Mouse (Mus musculus) midbrain, embryonic 14.5 days (tissue): ENCODE results near the gene Arpc4. TPM values are rescaled to one million over a fixed set of nuclear protein-coding genes. Genes with fewer than 3 reads are reported as not detected.

Experiments used
- ATAC-seq: fragments of 200-750 bp; cut with Nextera tagmentation; 2 replicates; pipeline ENCODE4 v1.8.0; 2017; ENCODE audit warnings: moderate number of reproducible peaks, moderate library complexity; ENCODE audit not compliant: low FRiP score, low TSS enrichment
- DNase-seq: peaks from one replicate; pipeline ENCODE4 v3.0.0-alpha.2; 2015
- H3K27ac ChIP-seq: fragments of 300-500 bp; sonication (generic); replicated peaks from 2 replicates; pipeline ENCODE4 v1.5.1; 2014; ENCODE audit warnings: mild to moderate bottlenecking, low read depth, low read length, moderate library complexity
- H3K27me3 ChIP-seq: fragments of 300-500 bp; sonication (generic); 2 replicates; pipeline ENCODE4 v1.6.1; 2014; ENCODE audit warnings: low read length, control low read depth, mixed read lengths; ENCODE audit not compliant: control insufficient read depth, insufficient read depth
- H3K36me3 ChIP-seq: fragments of 300-500 bp; sonication (generic); 2 replicates; pipeline ENCODE4 v1.6.1; 2014; ENCODE audit warnings: low read length, control low read depth; ENCODE audit not compliant: control insufficient read depth, insufficient read depth
- H3K4me1 ChIP-seq: fragments of 300-500 bp; sonication (generic); 2 replicates; pipeline ENCODE4 v1.6.1; 2014; ENCODE audit warnings: mild to moderate bottlenecking, antibody characterized with exemption, low read length, control low read depth; ENCODE audit not compliant: control insufficient read depth, insufficient read depth
- H3K4me2 ChIP-seq: fragments of 300-500 bp; sonication (generic); 2 replicates; pipeline ENCODE4 v1.6.1; 2014; ENCODE audit warnings: mild to moderate bottlenecking, low read length, moderate library complexity
- H3K4me3 ChIP-seq: fragments of 300-500 bp; sonication (generic); replicated peaks from 2 replicates; pipeline ENCODE4 v1.5.1; 2014; ENCODE audit warnings: low read depth, low read length
- H3K9ac ChIP-seq: fragments of 300-500 bp; sonication (generic); replicated peaks from 2 replicates; pipeline ENCODE4 v1.6.1; 2014; ENCODE audit warnings: mild to moderate bottlenecking, low read length, moderate library complexity
- H3K9me3 ChIP-seq: fragments of 300-500 bp; sonication (generic); 2 replicates; pipeline ENCODE4 v1.6.1; 2016; ENCODE audit warnings: low read length, control low read depth, mixed read lengths; ENCODE audit not compliant: control insufficient read depth
- WGBS: fragments of 180-500 bp; shearing (Covaris S2); extraction: QIAGEN DNeasy Blood & Tissue Kit; methylation state at CpG from one replicate; pipeline ENCODE4 v1.1.7; 2014; 5-methylcytosine and 5-hydroxymethylcytosine counted together
- polyA plus RNA-seq: library from polyadenylated mRNA; unstranded; fragments of >200 nt; fragmentation: Nextera tagmentation; extraction: Ambion mirVana; gene quantifications from 2 replicates; pipeline ENCODE4 v1.2.1, GENCODE M21; 2014

The Arpc4 gene
- polyA plus RNA-seq, 1 experiment from 2014 or later: 234 TPM

GRCm38 (mm10) chr6:113427397-113427796, 49.5 kb downstream of the Arpc4 start:
- Histone ChIP-seq H3K27ac (no peak overlapping the region), H3K4me3 (no peak overlapping the region), H3K4me1 (no peaks in the 10 kb centered on the region), H3K27me3 (no peaks in the 10 kb centered on the region), H3K9ac (no peak overlapping the region), H3K9me3 (no peaks in the 10 kb centered on the region), H3K36me3 (no peaks in the 10 kb centered on the region), H3K4me2 (no peak overlapping the region)
- WGBS: 65% methylated on average over 3 of the region's 3 CpGs
- DNase-seq (peak; percentile 23), ATAC-seq (no peak)

GRCm38 (mm10) chr6:113428006-113428405, 50.1 kb downstream of the Arpc4 start:
- no peak overlapping the region for H3K4me3 ChIP-seq
- no peak for ATAC-seq
- H3K4me2 ChIP-seq: no peak overlapping the region
- H3K9ac ChIP-seq: no peak overlapping the region
- DNase-seq: no peak
- no peak overlapping the region for H3K27ac ChIP-seq
- 91% methylated on average over 16 of the region's 16 CpGs for WGBS
- no peaks in the 10 kb centered on the region for H3K4me1 ChIP-seq
- no peaks in the 10 kb centered on the region for H3K27me3 ChIP-seq
- H3K36me3 ChIP-seq: no peaks in the 10 kb centered on the region
- H3K9me3 ChIP-seq: no peaks in the 10 kb centered on the region

- H3K4me1 ChIP-seq: no peaks in the 10 kb centered on the region
- H3K9me3 ChIP-seq: no peaks in the 10 kb centered on the region
- H3K36me3 ChIP-seq: no peaks in the 10 kb centered on the region
- no peak overlapping the region for H3K27ac ChIP-seq
- 88% methylated on average over 3 of the region's 3 CpGs for WGBS
- no peaks in the 10 kb centered on the region for H3K27me3 ChIP-seq
- ATAC-seq (no peak), DNase-seq (no peak)
- no peak overlapping the region for H3K4me3 ChIP-seq
- H3K9ac ChIP-seq: no peak overlapping the region
- no peak overlapping the region for H3K4me2 ChIP-seq
Observed at GRCm38 (mm10) chr6:113429965-113430364, 52.0 kb downstream of the Arpc4 start.

- H3K4me3 ChIP-seq: no peak overlapping the region
- no peaks in the 10 kb centered on the region for H3K9me3 ChIP-seq
- ATAC-seq: no peak
- no peak for DNase-seq
- no peak overlapping the region for H3K27ac ChIP-seq
- WGBS: 66% methylated on average over 3 of the region's 3 CpGs
- no peak overlapping the region for H3K9ac ChIP-seq
- H3K4me2 ChIP-seq: no peak overlapping the region
- no peaks in the 10 kb centered on the region for H3K4me1 ChIP-seq
- no peaks in the 10 kb centered on the region for H3K27me3 ChIP-seq
- no peaks in the 10 kb centered on the region for H3K36me3 ChIP-seq
Observed at GRCm38 (mm10) chr6:113430846-113431245, 52.9 kb downstream of the Arpc4 start.

- H3K4me2 ChIP-seq: no peak overlapping the region
- ATAC-seq (no peak), DNase-seq (no peak)
- no peaks in the 10 kb centered on the region for H3K36me3 ChIP-seq
- no peak overlapping the region for H3K9ac ChIP-seq
- no peaks in the 10 kb centered on the region for H3K27me3 ChIP-seq
- WGBS: 65% methylated on average over 3 of the region's 3 CpGs
- H3K27ac ChIP-seq: no peak overlapping the region
- no peaks in the 10 kb centered on the region for H3K9me3 ChIP-seq
- H3K4me3 ChIP-seq: no peak overlapping the region
- H3K4me1 ChIP-seq: no peaks in the 10 kb centered on the region
Observed at GRCm38 (mm10) chr6:113431801-113432200, 53.9 kb downstream of the Arpc4 start.

- H3K27me3 ChIP-seq: no peaks in the 10 kb centered on the region
- H3K27ac ChIP-seq: no peak overlapping the region
- no peak overlapping the region for H3K4me2 ChIP-seq
- no peaks in the 10 kb centered on the region for H3K4me1 ChIP-seq
- ATAC-seq (no peak), DNase-seq (no peak)
- WGBS: 71% methylated on average over 3 of the region's 3 CpGs
- no peak overlapping the region for H3K4me3 ChIP-seq
- H3K36me3 ChIP-seq: no peaks in the 10 kb centered on the region
- no peak overlapping the region for H3K9ac ChIP-seq
- H3K9me3 ChIP-seq: no peaks in the 10 kb centered on the region
Observed at GRCm38 (mm10) chr6:113433661-113434060, 55.7 kb downstream of the Arpc4 start.

- no peak overlapping the region for H3K4me3 ChIP-seq
- no peaks in the 10 kb centered on the region for H3K36me3 ChIP-seq
- H3K9ac ChIP-seq: no peak overlapping the region
- no peak for ATAC-seq
- no peak for DNase-seq
- no peaks in the 10 kb centered on the region for H3K4me1 ChIP-seq
- no peak overlapping the region for H3K27ac ChIP-seq
- H3K4me2 ChIP-seq: no peak overlapping the region
- 78% methylated on average over 7 of the region's 7 CpGs for WGBS
- H3K9me3 ChIP-seq: no peaks in the 10 kb centered on the region
- no peaks in the 10 kb centered on the region for H3K27me3 ChIP-seq
Observed at GRCm38 (mm10) chr6:113434691-113435090, 56.8 kb downstream of the Arpc4 start.

GRCm38 (mm10) chr6:113435664-113436205, 57.8 kb downstream of the Arpc4 start, which contains the start of gene Cidec:
Gene Cidec, minus strand, starts transcription at chr6:113435760.
- H3K4me2 ChIP-seq: no peak within 1 kb of the TSS
- H3K4me3 ChIP-seq: no peak within 1 kb of the TSS
- no peaks in the 10 kb centered on the region for H3K4me1 ChIP-seq
- no peaks in the 10 kb centered on the region for H3K9me3 ChIP-seq
- no peaks in the 10 kb centered on the region for H3K36me3 ChIP-seq
- no peak within 1 kb of the TSS for H3K27ac ChIP-seq
- H3K27me3 ChIP-seq: no peaks in the 10 kb centered on the region
- ATAC-seq (no peak), DNase-seq (no peak)
- WGBS: 78% methylated on average over 9 of the region's 9 CpGs
- H3K9ac ChIP-seq: no peak within 1 kb of the TSS

GRCm38 (mm10) chr6:113437135-113437534, 59.2 kb downstream of the Arpc4 start:
- no peaks in the 10 kb centered on the region for H3K4me1 ChIP-seq
- H3K4me3 ChIP-seq: no peak overlapping the region
- no peaks in the 10 kb centered on the region for H3K9me3 ChIP-seq
- no peaks in the 10 kb centered on the region for H3K27me3 ChIP-seq
- no peaks in the 10 kb centered on the region for H3K36me3 ChIP-seq
- DNase-seq: no peak
- H3K4me2 ChIP-seq: no peak overlapping the region
- no peak overlapping the region for H3K27ac ChIP-seq
- ATAC-seq: no peak
- H3K9ac ChIP-seq: no peak overlapping the region
- WGBS: 78% methylated on average over 12 of the region's 12 CpGs
